29 mouse cellular contexts compared by ENCODE assay signal in genomic region chr10:62542507-62542906, GRCm38 (mm10). TPM values are rescaled to one million over a fixed set of nuclear protein-coding genes. Genes with fewer than 3 reads are reported as not detected.
DNase-seq lines count a peak whose midpoint lies in the region; ATAC-seq and TF ChIP-seq lines count a peak whose summit lies in the region.
"Had no signal": no experiment of that assay in that cellular context is flagged by ENCODE, and none has a peak within 500 bp of the region (broad histone marks: within the 10 kb centered on the region; RNA-seq: fewer than 3 reads in every experiment).

No protein-coding gene starts in this region.

- no peak overlapping the region for H3K4me3 ChIP-seq in spleen, adult 2 months (ENCODE audit: extremely low read depth, insufficient read depth, insufficient read length)
- H3K4me3 ChIP-seq in bone marrow macrophage, adult 2 months (ENCODE audit: insufficient read depth, low read length): no peak overlapping the region
- no peak overlapping the region for H3K4me3 ChIP-seq in forebrain, postnatal 0 days (ENCODE audit: low read depth, low read length)
- H3K4me3 ChIP-seq: gastrocnemius, adult 2 months; hindbrain, embryonic 13.5 days; limb, embryonic 10.5 days; limb, embryonic 15.5 days; neural tube, embryonic 15.5 days; stomach, embryonic 15.5 days had no signal

- no peaks in the 10 kb centered on the region for H3K27me3 ChIP-seq in spleen, adult 2 months (ENCODE audit: control insufficient read depth, insufficient read depth, low read length)
- H3K27me3 ChIP-seq in splenic B cell, adult 2 months (ENCODE audit: control insufficient read depth, insufficient read depth, low read length, poor library complexity, severe bottlenecking): no peaks in the 10 kb centered on the region; the same call in 1 of the 2 replicates
- H3K27me3 ChIP-seq in forebrain, postnatal 0 days (ENCODE audit: insufficient read depth, low read length): no peaks in the 10 kb centered on the region
- H3K27me3 ChIP-seq: hindbrain, embryonic 13.5 days; limb, embryonic 15.5 days; neural tube, embryonic 15.5 days; stomach, embryonic 15.5 days had no signal

- H3K27ac ChIP-seq in spleen, adult 2 months (ENCODE audit: insufficient read depth, low read length): peak overlapping the region; percentile 91
- peak overlapping the region; percentile 53 for H3K27ac ChIP-seq in bone marrow macrophage, adult 2 months (ENCODE audit: insufficient read depth, low read depth, low read length)
- no peak overlapping the region for H3K27ac ChIP-seq in forebrain, postnatal 0 days (ENCODE audit: low read depth, low read length)
- H3K27ac ChIP-seq: hindbrain, embryonic 13.5 days; limb, embryonic 10.5 days; limb, embryonic 15.5 days; neural tube, embryonic 15.5 days; stomach, embryonic 15.5 days had no signal

- no peaks in the 10 kb centered on the region for H3K36me3 ChIP-seq in spleen, adult 2 months (ENCODE audit: control insufficient read depth, insufficient read depth, low read length)
- H3K36me3 ChIP-seq in splenic B cell, adult 2 months (ENCODE audit: control insufficient read depth, insufficient read depth, low read length, poor library complexity, severe bottlenecking): no peaks in the 10 kb centered on the region
- H3K36me3 ChIP-seq in forebrain, postnatal 0 days (ENCODE audit: insufficient read depth): no peaks in the 10 kb centered on the region
- H3K36me3 ChIP-seq: G1E; hindbrain, embryonic 13.5 days; limb, embryonic 10.5 days; limb, embryonic 15.5 days; neural tube, embryonic 15.5 days; stomach, embryonic 15.5 days had no signal

- DNase-seq in spleen, adult 2 months (ENCODE audit: low read depth in 1 of 2, low spot score in 2 of 2): no peak
- no peak for DNase-seq in spleen, postnatal 14 days (ENCODE audit: low spot score in 2 of 2)
- DNase-seq in CD4-positive helper T cell, adult 2 months (ENCODE audit: low read depth, low spot score): peak; percentile 41
- peak; percentile 53 for DNase-seq in splenic B cell, adult 2 months (ENCODE audit: low read depth, low spot score)
- DNase-seq in forebrain, postnatal 0 days: no peak
- DNase-seq in cerebellum, adult 9-10 months: no peak
- DNase-seq: adrenal gland, postnatal 14 days; cerebellum, adult 2 months; cerebellum, postnatal 25 days; gastrocnemius, adult 2 months; gastrocnemius, postnatal 36 days; heart, postnatal 4 days; kidney, adult 9 months; kidney, postnatal 10 days; lung, adult 2 months; lung, postnatal 10 days; midbrain, embryonic 14.5 days; thymus, postnatal 36 days had no signal

- no peak overlapping the region for H3K4me2 ChIP-seq in forebrain, postnatal 0 days (ENCODE audit: low read depth)
- H3K4me2 ChIP-seq: heart, embryonic 11.5 days; hindbrain, embryonic 13.5 days; limb, embryonic 15.5 days; neural tube, embryonic 15.5 days; stomach, embryonic 15.5 days had no signal

- no peaks in the 10 kb centered on the region for H3K9me3 ChIP-seq in forebrain, postnatal 0 days (ENCODE audit: low read length)
- H3K9me3 ChIP-seq: G1E; hindbrain, embryonic 13.5 days; limb, embryonic 10.5 days; limb, embryonic 15.5 days; neural tube, embryonic 15.5 days; stomach, embryonic 15.5 days had no signal

- TF ChIP-seq CTCF in spleen, adult 2 months (IDR thresholded peaks at IDR 0.05; ENCODE audit: extremely low read depth, insufficient read depth, insufficient read length, insufficient replicate concordance): no peak
- TF ChIP-seq CTCF in bone marrow macrophage, adult 2 months (IDR thresholded peaks at IDR 0.05; ENCODE audit: low read depth, low read length): no peak
- no peak for TF ChIP-seq CTCF in forebrain, postnatal 0 days (IDR thresholded peaks at IDR 0.05; ENCODE audit: low read depth)

- ATAC-seq in forebrain, postnatal 0 days: no peak
- ATAC-seq: forebrain, embryonic 14.5 days; intestine, postnatal 0 days; Patski had no signal

- no peak for TF ChIP-seq POLR2A in spleen, adult 2 months (IDR thresholded peaks at IDR 0.05; ENCODE audit: low read depth, low read length)
- TF ChIP-seq POLR2A in bone marrow macrophage, adult 2 months (IDR thresholded peaks at IDR 0.05; ENCODE audit: borderline replicate concordance, low read depth, low read length): no peak

- H3K9ac ChIP-seq in forebrain, postnatal 0 days: no peak overlapping the region
- H3K9ac ChIP-seq: hindbrain, embryonic 13.5 days; limb, embryonic 15.5 days; neural tube, embryonic 15.5 days; stomach, embryonic 15.5 days had no signal

- 50% methylated on average over 12 of the region's 12 CpGs for WGBS in spleen, adult 2 months
- 96% methylated on average over 10 of the region's 12 CpGs for WGBS in forebrain, postnatal 0 days

- H3K4me1 ChIP-seq in spleen, adult 2 months (ENCODE audit: control insufficient read depth, insufficient read depth, insufficient read length): peaks cover 24% of the 10 kb centered on the region; the same call in 1 of the 2 replicates
- peaks cover 29% of the 10 kb centered on the region for H3K4me1 ChIP-seq in bone marrow macrophage, adult 2 months (ENCODE audit: control insufficient read depth, insufficient read depth, low read length)
- no peaks in the 10 kb centered on the region for H3K4me1 ChIP-seq in forebrain, postnatal 0 days (ENCODE audit: insufficient read depth)
- H3K4me1 ChIP-seq: hindbrain, embryonic 13.5 days; limb, embryonic 10.5 days; limb, embryonic 15.5 days; neural tube, embryonic 15.5 days; stomach, embryonic 15.5 days had no signal

RNA-seq across cellular contexts. Expression of gene Srgn, which starts 15.3 kb away (rescaled TPM):
- polyA plus RNA-seq in spleen, adult 2 months (2012; rRNA removed): 65.7 and 76.3 TPM in 2 replicates
- 253 and 281 TPM in 2 replicates for polyA plus RNA-seq in bone marrow macrophage, adult 2 months (2012; ENCODE audit: insufficient read depth, insufficient read length, missing spikeins)
- total RNA-seq in forebrain, postnatal 0 days (2014; rRNA removed): 12.8 and 17.4 TPM in 2 replicates
- polyA plus RNA-seq in forebrain, postnatal 0 days (2015; fragmentation: Nextera tagmentation; extraction: Ambion mirVana): 19.8 and 19.9 TPM in 2 replicates
- polyA plus RNA-seq: Patski had no signal

RNA-seq across cellular contexts. Expression of gene Kif1bp, which starts 35.8 kb away (rescaled TPM):
- 16.8 and 23.5 TPM in 2 replicates for polyA plus RNA-seq in spleen, adult 2 months (2012; rRNA removed)
- polyA plus RNA-seq in bone marrow macrophage, adult 2 months (2012; ENCODE audit: insufficient read depth, insufficient read length, missing spikeins): 36.9 and 40.0 TPM in 2 replicates
- total RNA-seq in forebrain, postnatal 0 days (2014; rRNA removed): 95.5 and 100 TPM in 2 replicates
- polyA plus RNA-seq in forebrain, postnatal 0 days (2015; fragmentation: Nextera tagmentation; extraction: Ambion mirVana): 67.8 and 78.9 TPM in 2 replicates

RNA-seq across cellular contexts. Expression of gene Vps26a, which starts 55.9 kb away (rescaled TPM):
- 4.0 and 5.6 TPM in 2 replicates for polyA plus RNA-seq in spleen, adult 2 months (2012; rRNA removed)
- polyA plus RNA-seq in bone marrow macrophage, adult 2 months (2012; ENCODE audit: insufficient read depth, insufficient read length, missing spikeins): 110 and 117 TPM in 2 replicates
- 40.2 and 45.7 TPM in 2 replicates for total RNA-seq in forebrain, postnatal 0 days (2014; rRNA removed)
- 43.1 and 52.1 TPM in 2 replicates for polyA plus RNA-seq in forebrain, postnatal 0 days (2015; fragmentation: Nextera tagmentation; extraction: Ambion mirVana)

RNA-seq across cellular contexts. Expression of gene Ddx21, which starts 59.6 kb away (rescaled TPM):
- 10.3 and 11.8 TPM in 2 replicates for polyA plus RNA-seq in spleen, adult 2 months (2012; rRNA removed)
- 16.7 and 18.1 TPM in 2 replicates for polyA plus RNA-seq in bone marrow macrophage, adult 2 months (2012; ENCODE audit: insufficient read depth, insufficient read length, missing spikeins)
- 24.2 and 30.7 TPM in 2 replicates for total RNA-seq in forebrain, postnatal 0 days (2014; rRNA removed)
- 10.4 and 11.1 TPM in 2 replicates for polyA plus RNA-seq in forebrain, postnatal 0 days (2015; fragmentation: Nextera tagmentation; extraction: Ambion mirVana)

Comparison
In these comparisons a context has a peak if more than half of its experiments do, and no peak if none do; other contexts are left out.
1. DNase-seq: peak in CD4-positive helper T cell, adult 2 months (single experiment) and splenic B cell, adult 2 months (single experiment); none in spleen, adult 2 months (0 of 2), spleen, postnatal 14 days (0 of 2), forebrain, postnatal 0 days (single experiment) and cerebellum, adult 9-10 months (single experiment).